Mouse (Mus musculus) liver, adult 2 months (tissue): ENCODE results near the gene Ptma. TPM values are rescaled to one million over a fixed set of nuclear protein-coding genes. Genes with fewer than 3 reads are reported as not detected.

Source experiments
- DNase-seq: peaks from one replicate; pipeline ENCODE4 v3.0.0-alpha.2; 2011; ENCODE audit warnings: low read depth, low spot score; ENCODE audit errors: extremely low read depth
- H3K27ac ChIP-seq: fragments of 200-500 bp; replicated peaks from 2 replicates; pipeline ENCODE4 v1.5.1; 2012; ENCODE audit warnings: low read depth, mild to moderate bottlenecking, control low read depth, inconsistent platforms, low read length; ENCODE audit not compliant: insufficient read depth
- H3K27me3 ChIP-seq: fragments of 200-500 bp; 2 replicates; pipeline ENCODE4 v1.6.1; 2012; ENCODE audit warnings: mild to moderate bottlenecking, moderate library complexity, low read length, inconsistent platforms; ENCODE audit not compliant: control insufficient read depth, insufficient read depth
- H3K36me3 ChIP-seq: fragments of 200-500 bp; 2 replicates; pipeline ENCODE4 v1.6.1; 2012; ENCODE audit warnings: low read length, inconsistent platforms; ENCODE audit not compliant: control insufficient read depth, insufficient read depth
- H3K4me1 ChIP-seq: fragments of 200-500 bp; 2 replicates; pipeline ENCODE4 v1.6.1; 2011; ENCODE audit warnings: low read length; ENCODE audit not compliant: control insufficient read depth, insufficient read depth
- H3K4me3 ChIP-seq: fragments of 200-500 bp; 2 replicates; pipeline ENCODE4 v1.5.1; 2011; ENCODE audit warnings: low read depth, mild to moderate bottlenecking, control low read depth, low read length, moderate library complexity; ENCODE audit not compliant: insufficient read depth
- H3K79me2 ChIP-seq: fragments of 200-500 bp; 2 replicates; pipeline ENCODE4 v1.6.1; 2012; ENCODE audit warnings: inconsistent platforms, mild to moderate bottlenecking, low read length, moderate library complexity; ENCODE audit not compliant: control insufficient read depth, insufficient read depth
- H3K9ac ChIP-seq: fragments of 200-500 bp; 2 replicates; pipeline ENCODE4 v1.6.1; 2012; ENCODE audit warnings: low read depth, mild to moderate bottlenecking, control low read depth, inconsistent platforms, low read length
- CTCF ChIP-seq: fragments of 200-500 bp; IDR thresholded peaks from 2 replicates; pipeline ENCODE4 v1.5.1; 2011; ENCODE audit warnings: low read depth, low read length, control low read depth
- POLR2A ChIP-seq: fragments of 200-500 bp; IDR thresholded peaks from 2 replicates; pipeline ENCODE4 v1.6.1; 2011; ENCODE audit warnings: low read length, control low read depth; ENCODE audit not compliant: insufficient read depth; ENCODE audit errors: extremely low read depth
- WGBS: fragments of 180-500 bp; shearing (Covaris S2); methylation state at CpG from one replicate; pipeline ENCODE4 v1.1.7; 2018; 5-methylcytosine and 5-hydroxymethylcytosine counted together
- polyA plus RNA-seq: library from polyadenylated mRNA; depleted of rRNA; stranded (reverse); fragments of >200 nt; gene quantifications from 2 replicates; pipeline ENCODE4 v1.2.3, GENCODE M21; 2012
- total RNA-seq: library from RNA; depleted of rRNA; stranded (reverse); fragments of >200 nt; gene quantifications from 2 replicates; pipeline ENCODE4 v1.2.3, GENCODE M21; 2014

Gene Ptma
- total and polyA plus RNA-seq, 2 experiments: 240 to 259 TPM

GRCm38 (mm10) chr1:86515715-86516410, 10.7 kb upstream of the Ptma start:
- no peak overlapping the region for H3K9ac ChIP-seq
- H3K36me3 ChIP-seq: no peaks in the 10 kb centered on the region
- H3K79me2 ChIP-seq: no peaks in the 10 kb centered on the region
- no peaks in the 10 kb centered on the region for H3K27me3 ChIP-seq
- 75% methylated on average over 6 of the region's 6 CpGs for WGBS
- H3K4me1 ChIP-seq: no peaks in the 10 kb centered on the region; the same call in 1 of the 2 replicates
- no peak overlapping the region for H3K4me3 ChIP-seq
- TF ChIP-seq POLR2A: no peak
- TF ChIP-seq CTCF: no peak
- no peak for DNase-seq
- H3K27ac ChIP-seq: no peak overlapping the region

GRCm38 (mm10) chr1:86517076-86517475, 9.4 kb upstream of the Ptma start:
- Histone ChIP-seq H3K36me3 (no peaks in the 10 kb centered on the region), H3K27ac (no peak overlapping the region), H3K27me3 (no peaks in the 10 kb centered on the region), H3K9ac (no peak overlapping the region), H3K4me1 (no peaks in the 10 kb centered on the region; the same call in 1 of the 2 replicates), H3K79me2 (no peaks in the 10 kb centered on the region), H3K4me3 (no peak overlapping the region)
- 75% methylated on average over 3 of the region's 3 CpGs for WGBS
- DNase-seq: no peak
- no peak for TF ChIP-seq POLR2A
- TF ChIP-seq CTCF: no peak

- H3K36me3 ChIP-seq: no peaks in the 10 kb centered on the region
- peak; percentile 51 for DNase-seq
- no peak overlapping the region for H3K9ac ChIP-seq
- H3K4me3 ChIP-seq: no peak overlapping the region
- H3K27me3 ChIP-seq: no peaks in the 10 kb centered on the region
- TF ChIP-seq CTCF: peak; percentile 84
- no peak for TF ChIP-seq POLR2A
- H3K79me2 ChIP-seq: no peaks in the 10 kb centered on the region
- 41% methylated on average over 7 of the region's 7 CpGs for WGBS
- H3K4me1 ChIP-seq: peaks cover 4% of the 10 kb centered on the region; the same call in 1 of the 2 replicates
- H3K27ac ChIP-seq: no peak overlapping the region
Observed at GRCm38 (mm10) chr1:86520361-86520760, 6.2 kb upstream of the Ptma start.

GRCm38 (mm10) chr1:86522286-86522871, 4.1 kb upstream of the Ptma start:
- TF ChIP-seq CTCF (no peak), POLR2A (no peak)
- Histone ChIP-seq H3K27ac (no peak overlapping the region), H3K9ac (peak overlapping the region; percentile 37; the same call in 1 of the 2 replicates), H3K4me1 (peaks cover 4% of the 10 kb centered on the region; the same call in 1 of the 2 replicates), H3K36me3 (no peaks in the 10 kb centered on the region), H3K27me3 (no peaks in the 10 kb centered on the region), H3K79me2 (peaks cover 7% of the 10 kb centered on the region; the same call in 1 of the 2 replicates), H3K4me3 (no peak overlapping the region)
- WGBS: 23% methylated on average over 7 of the region's 7 CpGs
- peak; percentile 70 for DNase-seq

- WGBS: 91% methylated on average over 8 of the region's 8 CpGs
- no peak for TF ChIP-seq CTCF
- TF ChIP-seq POLR2A: no peak
- peaks cover 13% of the 10 kb centered on the region; the same call in 1 of the 2 replicates for H3K79me2 ChIP-seq
- no peak for DNase-seq
- H3K4me3 ChIP-seq: no peak overlapping the region
- peaks cover 7% of the 10 kb centered on the region; the same call in 1 of the 2 replicates for H3K4me1 ChIP-seq
- no peaks in the 10 kb centered on the region for H3K36me3 ChIP-seq
- H3K9ac ChIP-seq: no peak overlapping the region
- no peak overlapping the region for H3K27ac ChIP-seq
- H3K27me3 ChIP-seq: no peaks in the 10 kb centered on the region
Observed at GRCm38 (mm10) chr1:86523776-86524618, 2.5 kb upstream of the Ptma start.
